In the genomic region with DNA sequence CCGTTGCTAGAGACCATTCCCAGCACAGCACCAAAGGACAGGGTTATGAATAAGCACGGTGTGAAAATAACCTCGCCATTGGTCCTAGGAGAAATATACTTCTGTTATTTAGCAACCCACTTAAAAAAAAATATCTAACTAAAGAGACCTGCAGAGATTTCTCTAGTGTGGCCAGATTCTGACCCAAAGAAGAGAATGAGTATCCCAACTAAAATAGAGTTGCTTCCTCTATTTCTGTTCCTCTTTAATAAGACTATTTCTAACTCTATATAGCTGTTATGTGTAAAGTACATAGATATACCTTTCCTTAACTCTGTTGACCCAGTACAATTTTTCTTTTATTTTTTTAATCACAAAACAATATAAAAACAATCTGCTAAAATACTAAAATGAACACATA, we compare ENCODE assay signal across 42 mouse cellular contexts. TPM values are rescaled to one million over a fixed set of nuclear protein-coding genes. Genes with fewer than 3 reads are reported as not detected.
"Had no signal": no experiment of that assay in that cellular context is flagged by ENCODE, and none has a peak within 500 bp of the region (broad histone marks: within the 10 kb centered on the region; RNA-seq: fewer than 3 reads in every experiment).

No protein-coding gene starts in this region.

- H3K4me1 ChIP-seq: heart, embryonic 10.5 days; heart, embryonic 12.5 days; hindbrain, embryonic 12.5 days; intestine, embryonic 15.5 days; kidney, embryonic 15.5 days; limb, embryonic 13.5 days; limb, embryonic 15.5 days had no signal

- H3K4me3 ChIP-seq: heart, embryonic 10.5 days; heart, embryonic 12.5 days; hindbrain, embryonic 12.5 days; intestine, embryonic 15.5 days; kidney, embryonic 15.5 days; limb, embryonic 13.5 days; limb, embryonic 15.5 days had no signal

- H3K9me3 ChIP-seq: heart, embryonic 10.5 days; heart, embryonic 12.5 days; intestine, embryonic 15.5 days; kidney, embryonic 15.5 days; limb, embryonic 13.5 days; limb, embryonic 15.5 days had no signal

- H3K27ac ChIP-seq: heart, embryonic 10.5 days; hindbrain, embryonic 12.5 days; hindbrain, embryonic 14.5 days; intestine, embryonic 15.5 days; kidney, embryonic 15.5 days; kidney, postnatal 0 days; limb, embryonic 13.5 days; limb, embryonic 15.5 days had no signal

- H3K27me3 ChIP-seq: heart, embryonic 12.5 days; hindbrain, embryonic 12.5 days; intestine, embryonic 15.5 days; kidney, embryonic 15.5 days; limb, embryonic 13.5 days; limb, embryonic 15.5 days had no signal

- DNase-seq: forebrain, postnatal 0 days; gastrocnemius, postnatal 14 days; gastrocnemius, postnatal 36 days; heart, adult 18-20 months; heart, postnatal 14 days; heart, postnatal 36 days; kidney, adult 11 months; kidney, adult 2 months; kidney, adult 9 months; kidney, postnatal 14 days; kidney, postnatal 36 days; layer of hippocampus, adult 9-11 months; layer of hippocampus, postnatal 36 days; left cerebral cortex, postnatal 4 days had no signal

- H3K36me3 ChIP-seq: heart, embryonic 10.5 days; heart, embryonic 12.5 days; hindbrain, embryonic 12.5 days; intestine, embryonic 15.5 days; kidney, embryonic 15.5 days; limb, embryonic 13.5 days; limb, embryonic 15.5 days had no signal

- ATAC-seq: forebrain, postnatal 0 days; hindbrain, embryonic 16.5 days; inflammation-experienced regulatory T-cells, adult 6 months; intestine, embryonic 15.5 days had no signal

RNA-seq across cellular contexts. Expression of a gene that starts 1.4 kb away (rescaled TPM):
- total RNA-seq: forebrain, postnatal 0 days; gastrocnemius, adult 18-20 months; gastrocnemius, adult 8-10 months; gastrocnemius, postnatal 14 days; gastrocnemius, postnatal 36 days; heart, adult 18-20 months; heart, adult 8-10 months; heart, postnatal 14 days; heart, postnatal 36 days; hematopoietic stem cell, adult 5-6 weeks; layer of hippocampus, adult 18-20 months; layer of hippocampus, adult 8-10 months; layer of hippocampus, postnatal 14 days; layer of hippocampus, postnatal 36 days; left cerebral cortex, adult 18-20 months; left cerebral cortex, adult 8-10 months; left cerebral cortex, postnatal 10 days; left cerebral cortex, postnatal 25 days; left cerebral cortex, postnatal 4 days; liver, adult 2 months had no signal
- polyA plus RNA-seq: forebrain, postnatal 0 days; gonadal fat pad, adult 2 months; heart, embryonic 10.5 days; heart, embryonic 12.5 days; heart, embryonic 14.5 days; heart, embryonic 16.5 days; hindbrain, embryonic 12.5 days; hindbrain, embryonic 14.5 days; hindbrain, embryonic 16.5 days; inflammation-experienced regulatory T-cells, adult 6 months; intestine, embryonic 15.5 days; kidney, adult 2 months; kidney, embryonic 15.5 days; kidney, postnatal 0 days; large intestine, adult 2 months; limb, embryonic 11.5 days; limb, embryonic 13.5 days; limb, embryonic 15.5 days; liver, adult 2 months had no signal

RNA-seq across cellular contexts. Expression of a gene that starts 12.6 kb away (rescaled TPM):
- total RNA-seq: forebrain, postnatal 0 days; gastrocnemius, adult 18-20 months; gastrocnemius, adult 8-10 months; gastrocnemius, postnatal 14 days; gastrocnemius, postnatal 36 days; heart, adult 18-20 months; heart, adult 8-10 months; heart, postnatal 14 days; heart, postnatal 36 days; hematopoietic stem cell, adult 5-6 weeks; layer of hippocampus, adult 18-20 months; layer of hippocampus, adult 8-10 months; layer of hippocampus, postnatal 14 days; layer of hippocampus, postnatal 36 days; left cerebral cortex, adult 18-20 months; left cerebral cortex, adult 8-10 months; left cerebral cortex, postnatal 10 days; left cerebral cortex, postnatal 25 days; left cerebral cortex, postnatal 4 days; liver, adult 2 months had no signal
- polyA plus RNA-seq: forebrain, postnatal 0 days; gonadal fat pad, adult 2 months; heart, embryonic 10.5 days; heart, embryonic 12.5 days; heart, embryonic 14.5 days; heart, embryonic 16.5 days; hindbrain, embryonic 12.5 days; hindbrain, embryonic 14.5 days; hindbrain, embryonic 16.5 days; inflammation-experienced regulatory T-cells, adult 6 months; intestine, embryonic 15.5 days; kidney, adult 2 months; kidney, embryonic 15.5 days; kidney, postnatal 0 days; large intestine, adult 2 months; limb, embryonic 11.5 days; limb, embryonic 13.5 days; limb, embryonic 15.5 days; liver, adult 2 months had no signal

RNA-seq across cellular contexts. Expression of a gene that starts 23.2 kb away (rescaled TPM):
- total RNA-seq: forebrain, postnatal 0 days; gastrocnemius, adult 18-20 months; gastrocnemius, adult 8-10 months; gastrocnemius, postnatal 14 days; gastrocnemius, postnatal 36 days; heart, adult 18-20 months; heart, adult 8-10 months; heart, postnatal 14 days; heart, postnatal 36 days; hematopoietic stem cell, adult 5-6 weeks; layer of hippocampus, adult 18-20 months; layer of hippocampus, adult 8-10 months; layer of hippocampus, postnatal 14 days; layer of hippocampus, postnatal 36 days; left cerebral cortex, adult 18-20 months; left cerebral cortex, adult 8-10 months; left cerebral cortex, postnatal 10 days; left cerebral cortex, postnatal 25 days; left cerebral cortex, postnatal 4 days; liver, adult 2 months had no signal
- polyA plus RNA-seq: forebrain, postnatal 0 days; gonadal fat pad, adult 2 months; heart, embryonic 10.5 days; heart, embryonic 12.5 days; heart, embryonic 14.5 days; heart, embryonic 16.5 days; hindbrain, embryonic 12.5 days; hindbrain, embryonic 14.5 days; hindbrain, embryonic 16.5 days; inflammation-experienced regulatory T-cells, adult 6 months; intestine, embryonic 15.5 days; kidney, adult 2 months; kidney, embryonic 15.5 days; kidney, postnatal 0 days; large intestine, adult 2 months; limb, embryonic 11.5 days; limb, embryonic 13.5 days; limb, embryonic 15.5 days; liver, adult 2 months had no signal

RNA-seq across cellular contexts. Expression of a gene that starts 49.3 kb away (rescaled TPM):
- total RNA-seq: forebrain, postnatal 0 days; gastrocnemius, adult 18-20 months; gastrocnemius, adult 8-10 months; gastrocnemius, postnatal 14 days; gastrocnemius, postnatal 36 days; heart, adult 18-20 months; heart, adult 8-10 months; heart, postnatal 14 days; heart, postnatal 36 days; hematopoietic stem cell, adult 5-6 weeks; layer of hippocampus, adult 18-20 months; layer of hippocampus, adult 8-10 months; layer of hippocampus, postnatal 14 days; layer of hippocampus, postnatal 36 days; left cerebral cortex, adult 18-20 months; left cerebral cortex, adult 8-10 months; left cerebral cortex, postnatal 10 days; left cerebral cortex, postnatal 25 days; left cerebral cortex, postnatal 4 days; liver, adult 2 months had no signal
- polyA plus RNA-seq: forebrain, postnatal 0 days; gonadal fat pad, adult 2 months; heart, embryonic 10.5 days; heart, embryonic 12.5 days; heart, embryonic 14.5 days; heart, embryonic 16.5 days; hindbrain, embryonic 12.5 days; hindbrain, embryonic 14.5 days; hindbrain, embryonic 16.5 days; inflammation-experienced regulatory T-cells, adult 6 months; intestine, embryonic 15.5 days; kidney, adult 2 months; kidney, embryonic 15.5 days; kidney, postnatal 0 days; large intestine, adult 2 months; limb, embryonic 11.5 days; limb, embryonic 13.5 days; limb, embryonic 15.5 days; liver, adult 2 months had no signal
